Mouse (Mus musculus) liver, postnatal 0 days (tissue): Measurements from ENCODE around the gene Slc4a1. TPM values are rescaled to one million over a fixed set of nuclear protein-coding genes. Genes with fewer than 3 reads are reported as not detected.

Experiments used
- ATAC-seq: fragments of 200-750 bp; cut with Nextera tagmentation; 2 replicates; pipeline ENCODE4 v1.8.0; 2017; ENCODE audit warnings: mild to moderate bottlenecking, moderate library complexity
- DNase-seq: peaks from one replicate; pipeline ENCODE4 v3.0.0-alpha.2; 2016
- H3K27ac ChIP-seq: fragments of 300-500 bp; sonication (generic); 2 replicates; pipeline ENCODE4 v1.5.1; 2014; ENCODE audit warnings: antibody characterized with exemption, moderate library complexity, mild to moderate bottlenecking, low read depth
- H3K27me3 ChIP-seq: fragments of 300-500 bp; sonication (generic); 2 replicates; pipeline ENCODE4 v1.6.1; 2014; ENCODE audit warnings: low read length, control low read depth, mixed read lengths; ENCODE audit not compliant: insufficient read depth
- H3K36me3 ChIP-seq: fragments of 300-500 bp; sonication (generic); replicated peaks from 2 replicates; pipeline ENCODE4 v1.6.1; 2014; ENCODE audit warnings: mild to moderate bottlenecking, control low read depth, low read length, moderate library complexity, mixed read lengths; ENCODE audit not compliant: insufficient read depth
- H3K4me1 ChIP-seq: fragments of 300-500 bp; sonication (generic); 2 replicates; pipeline ENCODE4 v1.6.1; 2014; ENCODE audit warnings: antibody characterized with exemption, mild to moderate bottlenecking, control low read depth; ENCODE audit not compliant: insufficient read depth
- H3K4me2 ChIP-seq: fragments of 300-500 bp; sonication (generic); 2 replicates; pipeline ENCODE4 v1.6.1; 2014; ENCODE audit warnings: low read depth, mild to moderate bottlenecking, low read length, moderate library complexity, mixed read lengths
- H3K4me3 ChIP-seq: fragments of 300-500 bp; sonication (generic); 2 replicates; pipeline ENCODE4 v1.5.1; 2014; ENCODE audit warnings: low read depth, low read length
- H3K9ac ChIP-seq: fragments of 300-500 bp; sonication (generic); replicated peaks from 2 replicates; pipeline ENCODE4 v1.6.1; 2014; ENCODE audit warnings: mild to moderate bottlenecking, moderate library complexity
- H3K9me3 ChIP-seq: fragments of 300-500 bp; sonication (generic); 2 replicates; pipeline ENCODE4 v1.6.1; 2016; ENCODE audit warnings: mild to moderate bottlenecking, control low read depth, low read length, mixed read lengths
- CTCF ChIP-seq: sonication (generic); IDR thresholded peaks from 2 replicates; pipeline ENCODE4 v1.5.1; 2016; ENCODE audit warnings: antibody characterized with exemption, low read depth
- EP300 ChIP-seq: IDR thresholded peaks from 2 replicates; pipeline ENCODE4 v1.6.1; 2016; ENCODE audit warnings: antibody characterized with exemption, low read depth, mild to moderate bottlenecking
- WGBS: fragments of 180-500 bp; shearing (Covaris S2); extraction: QIAGEN DNeasy Blood & Tissue Kit; methylation state at CpG from one replicate; pipeline ENCODE4 v1.1.7; 2014; ENCODE audit not compliant: insufficient replicate concordance; 5-methylcytosine and 5-hydroxymethylcytosine counted together
- polyA plus RNA-seq: library from polyadenylated mRNA; unstranded; fragments of >200 nt; fragmentation: Nextera tagmentation; extraction: Ambion mirVana; gene quantifications from 2 replicates; pipeline ENCODE4 v1.2.1, GENCODE M21; 2015

Gene Slc4a1
- polyA plus RNA-seq, 1 experiment from 2014 or later: 329 TPM

GRCm38 (mm10) chr11:102400513-102401084 lies 34.6 kb upstream of the Slc4a1 start:
- TF ChIP-seq CTCF (no peak), EP300 (no peak)
- 0 out of 2 replicates have a peak overlapping the region, but pooled peaks have one; percentile 21 for H3K9ac ChIP-seq
- no peak overlapping the region for H3K4me3 ChIP-seq
- ATAC-seq (peak; percentile 6; the same call in 1 of the 2 replicates), DNase-seq (no peak)
- no peak overlapping the region for H3K4me2 ChIP-seq
- peaks cover 45% of the 10 kb centered on the region for H3K27me3 ChIP-seq
- H3K9me3 ChIP-seq: no peaks in the 10 kb centered on the region
- no peak overlapping the region for H3K27ac ChIP-seq
- WGBS: 22% methylated on average over 12 of the region's 12 CpGs
- peaks cover 23% of the 10 kb centered on the region for H3K4me1 ChIP-seq
- H3K36me3 ChIP-seq: peaks cover 36% of the 10 kb centered on the region

- DNase-seq: no peak
- H3K4me2 ChIP-seq: peak overlapping the region; percentile 57
- peaks cover 18% of the 10 kb centered on the region for H3K4me1 ChIP-seq
- peak overlapping the region; percentile 33 for H3K4me3 ChIP-seq
- H3K27me3 ChIP-seq: peaks cover 52% of the 10 kb centered on the region
- 0 out of 2 replicates have a peak overlapping the region, but pooled peaks have one; percentile 16 for H3K9ac ChIP-seq
- TF ChIP-seq EP300: no peak
- TF ChIP-seq CTCF: no peak
- H3K27ac ChIP-seq: no peak overlapping the region
- WGBS: 4% methylated on average over 32 of the region's 34 CpGs
- ATAC-seq: no peak
- no peaks in the 10 kb centered on the region for H3K9me3 ChIP-seq
- peaks cover 28% of the 10 kb centered on the region for H3K36me3 ChIP-seq
Measured at GRCm38 (mm10) chr11:102399610-102400072, 33.6 kb upstream of the Slc4a1 start.

- no peaks in the 10 kb centered on the region for H3K9me3 ChIP-seq
- peaks cover 57% of the 10 kb centered on the region for H3K27me3 ChIP-seq
- no peak for TF ChIP-seq EP300
- no peak for TF ChIP-seq CTCF
- H3K4me2 ChIP-seq: peak overlapping the region; percentile 57; the same call in 1 of the 2 replicates
- H3K4me3 ChIP-seq: peak overlapping the region; percentile 33
- H3K27ac ChIP-seq: no peak overlapping the region
- ATAC-seq (no peak), DNase-seq (no peak)
- H3K36me3 ChIP-seq: peaks cover 23% of the 10 kb centered on the region
- peaks cover 16% of the 10 kb centered on the region for H3K4me1 ChIP-seq
- 14% methylated on average over 15 of the region's 15 CpGs for WGBS
- H3K9ac ChIP-seq: no peak overlapping the region
Measured at GRCm38 (mm10) chr11:102399107-102399506, 33.1 kb upstream of the Slc4a1 start.

GRCm38 (mm10) chr11:102398007-102398825 lies 32.2 kb upstream of the Slc4a1 start:
- peak; percentile 53 for ATAC-seq
- WGBS: 75% methylated on average over 20 of the region's 20 CpGs

GRCm38 (mm10) chr11:102396671-102397141 lies 30.7 kb upstream of the Slc4a1 start:
- H3K4me1 ChIP-seq: peaks cover 31% of the 10 kb centered on the region
- WGBS: 81% methylated on average over 7 of the region's 7 CpGs
- no peak overlapping the region for H3K27ac ChIP-seq
- no peak overlapping the region for H3K4me3 ChIP-seq
- no peaks in the 10 kb centered on the region for H3K36me3 ChIP-seq
- H3K9ac ChIP-seq: no peak overlapping the region
- ATAC-seq (no peak), DNase-seq (peak; percentile 14)
- peaks cover 81% of the 10 kb centered on the region for H3K27me3 ChIP-seq
- no peaks in the 10 kb centered on the region for H3K9me3 ChIP-seq
- no peak for TF ChIP-seq EP300
- H3K4me2 ChIP-seq: no peak overlapping the region

More at GRCm38 (mm10) chr11:102398007-102398825, 32.2 kb upstream of the Slc4a1 start:
- Histone ChIP-seq H3K4me1 (peaks cover 24% of the 10 kb centered on the region), H3K27ac (no peak overlapping the region), H3K4me2 (no peak overlapping the region), H3K4me3 (no peak overlapping the region), H3K36me3 (peaks cover 14% of the 10 kb centered on the region), H3K27me3 (peaks cover 66% of the 10 kb centered on the region), H3K9me3 (no peaks in the 10 kb centered on the region), H3K9ac (no peak overlapping the region)
- DNase-seq: peak; percentile 58
- no peak for TF ChIP-seq CTCF
- no peak for TF ChIP-seq EP300

- TF ChIP-seq CTCF: no peak
- TF ChIP-seq EP300: no peak
- Histone ChIP-seq H3K4me3 (no peak overlapping the region), H3K9ac (no peak overlapping the region), H3K4me2 (no peak overlapping the region), H3K9me3 (no peaks in the 10 kb centered on the region), H3K27me3 (peaks cover 85% of the 10 kb centered on the region), H3K4me1 (peaks cover 31% of the 10 kb centered on the region), H3K36me3 (no peaks in the 10 kb centered on the region), H3K27ac (no peak overlapping the region)
- no peak for ATAC-seq
- WGBS: 55% methylated on average over 6 of the region's 6 CpGs
- DNase-seq: no peak
Measured at GRCm38 (mm10) chr11:102396263-102396662, 30.3 kb upstream of the Slc4a1 start.
